Mouse (Mus musculus) myocyte (in vitro differentiated cells): ENCODE measurements around the gene Rrad.

Experiments
- E2F4 ChIP-seq: IDR thresholded peaks from one replicate; pipeline ENCODE4 v1.6.1; 2011; ENCODE audit warnings: mild to moderate bottlenecking, control low read depth, moderate library complexity; ENCODE audit not compliant: insufficient read depth
- MAX ChIP-seq: IDR thresholded peaks from one replicate; pipeline ENCODE4 v1.6.1; 2011; ENCODE audit warnings: low read depth, mild to moderate bottlenecking, control low read depth
- POLR2A ChIP-seq: IDR thresholded peaks from one replicate; pipeline ENCODE4 v1.6.1; 2011; ENCODE audit warnings: low read depth, mild to moderate bottlenecking, control low read depth, moderate library complexity; ENCODE audit not compliant: insufficient read length
- REST ChIP-seq: IDR thresholded peaks from one replicate; pipeline ENCODE4 v1.6.1; 2011; ENCODE audit warnings: mild to moderate bottlenecking, control low read depth, moderate library complexity; ENCODE audit not compliant: insufficient read depth, insufficient read length
- TCF3 ChIP-seq: IDR thresholded peaks from one replicate; pipeline ENCODE4 v1.6.1; 2011; ENCODE audit warnings: low read depth, control low read depth; ENCODE audit not compliant: insufficient read length

GRCm38 (mm10) chr8:104631975-104632374 is 848 bp upstream of the Rrad start:
- TF ChIP-seq POLR2A (no peak), E2F4 (no peak), MAX (no peak), TCF3 (no peak), REST (no peak)
